Comparison of ENCODE assay signal across 21 mouse cellular contexts in genomic region chr17:14522011-14522410, GRCm38 (mm10).
"Had no signal": no experiment of that assay in that cellular context is flagged by ENCODE, and none has a peak within 500 bp of the region (broad histone marks: within the 10 kb centered on the region; RNA-seq: fewer than 3 reads in every experiment).

No protein-coding gene starts in this region.

- H3K4me3 ChIP-seq: kidney, embryonic 15.5 days; limb, embryonic 10.5 days; limb, embryonic 13.5 days; liver, embryonic 12.5 days; liver, embryonic 15.5 days; midbrain, embryonic 12.5 days; midbrain, embryonic 15.5 days; neural tube, embryonic 12.5 days; neural tube, embryonic 15.5 days had no signal

- H3K27ac ChIP-seq: kidney, embryonic 15.5 days; limb, embryonic 10.5 days; limb, embryonic 13.5 days; liver, embryonic 12.5 days; liver, embryonic 15.5 days; macrophage; midbrain, embryonic 12.5 days; midbrain, embryonic 15.5 days; neural tube, embryonic 12.5 days; neural tube, embryonic 15.5 days; stomach, postnatal 0 days had no signal

- DNase-seq: kidney, adult 8-10 months; kidney, postnatal 10 days; kidney, postnatal 36 days; liver; lung, adult 2 months; right cerebral cortex, adult 18-20 months; right cerebral cortex, postnatal 14 days; right cerebral cortex, postnatal 4 days; thymus, adult 18-20 months; thymus, postnatal 36 days had no signal

- H3K9me3 ChIP-seq: kidney, embryonic 15.5 days; limb, embryonic 10.5 days; limb, embryonic 13.5 days; liver, embryonic 12.5 days; liver, embryonic 15.5 days; midbrain, embryonic 12.5 days; midbrain, embryonic 15.5 days; neural tube, embryonic 12.5 days; neural tube, embryonic 15.5 days had no signal

- H3K4me1 ChIP-seq: liver, embryonic 12.5 days; liver, embryonic 15.5 days; midbrain, embryonic 12.5 days; midbrain, embryonic 15.5 days; neural tube, embryonic 15.5 days had no signal

- ATAC-seq: liver, embryonic 12.5 days; midbrain, embryonic 15.5 days had no signal

- H3K27me3 ChIP-seq: neural tube, embryonic 12.5 days; neural tube, embryonic 15.5 days had no signal

- H3K4me2 ChIP-seq: kidney, embryonic 15.5 days; limb, embryonic 13.5 days; liver, embryonic 12.5 days; liver, embryonic 15.5 days; midbrain, embryonic 12.5 days; midbrain, embryonic 15.5 days; neural tube, embryonic 12.5 days; neural tube, embryonic 15.5 days had no signal

- H3K9ac ChIP-seq: kidney, embryonic 15.5 days; limb, embryonic 13.5 days; liver, embryonic 12.5 days; liver, embryonic 15.5 days; midbrain, embryonic 12.5 days; midbrain, embryonic 15.5 days; neural tube, embryonic 12.5 days; neural tube, embryonic 15.5 days had no signal

- H3K36me3 ChIP-seq: kidney, embryonic 15.5 days; limb, embryonic 10.5 days; limb, embryonic 13.5 days; liver, embryonic 12.5 days; liver, embryonic 15.5 days; midbrain, embryonic 12.5 days; midbrain, embryonic 15.5 days; neural tube, embryonic 12.5 days; neural tube, embryonic 15.5 days had no signal
